ENCODE assay signal across 14 mouse cellular contexts in genomic region chr2:148427553-148427952, GRCm38 (mm10). TPM values are rescaled to one million over a fixed set of nuclear protein-coding genes. Genes with fewer than 3 reads are reported as not detected.
"Had no signal": no experiment of that assay in that cellular context is flagged by ENCODE, and none has a peak within 500 bp of the region (broad histone marks: within the 10 kb centered on the region; RNA-seq: fewer than 3 reads in every experiment).

No protein-coding gene starts in this region.

- H3K27me3 ChIP-seq: limb, embryonic 13.5 days; liver, embryonic 15.5 days; midbrain, embryonic 13.5 days; neural tube, embryonic 15.5 days had no signal

- H3K9ac ChIP-seq: limb, embryonic 13.5 days; liver, embryonic 15.5 days; midbrain, embryonic 13.5 days; neural tube, embryonic 15.5 days had no signal

- DNase-seq: kidney, adult 18-20 months; kidney, postnatal 10 days; kidney, postnatal 4 days; left cerebral cortex, postnatal 4 days; right cerebral cortex, adult 18-20 months; thymus, adult 18-20 months; thymus, postnatal 14 days had no signal

- ATAC-seq: midbrain, embryonic 13.5 days had no signal

- H3K4me2 ChIP-seq: limb, embryonic 13.5 days; liver, embryonic 11.5 days; liver, embryonic 15.5 days; midbrain, embryonic 13.5 days; neural tube, embryonic 15.5 days had no signal

- H3K4me3 ChIP-seq: layer of hippocampus, adult 2 months; limb, embryonic 13.5 days; liver, embryonic 15.5 days; midbrain, embryonic 13.5 days; neural tube, embryonic 15.5 days had no signal

- H3K36me3 ChIP-seq: limb, embryonic 13.5 days; liver, embryonic 15.5 days; midbrain, embryonic 13.5 days; neural tube, embryonic 15.5 days had no signal

- H3K27ac ChIP-seq: layer of hippocampus, adult 2 months; limb, embryonic 13.5 days; liver, embryonic 15.5 days; midbrain, embryonic 13.5 days; neural tube, embryonic 15.5 days; stomach, postnatal 0 days had no signal

- H3K9me3 ChIP-seq: limb, embryonic 13.5 days; liver, embryonic 15.5 days; midbrain, embryonic 13.5 days; neural tube, embryonic 15.5 days had no signal

- H3K4me1 ChIP-seq: liver, embryonic 15.5 days; midbrain, embryonic 13.5 days; neural tube, embryonic 15.5 days had no signal

RNA-seq across cellular contexts. Expression of gene Sstr4, which starts 32.4 kb away (rescaled TPM):
- polyA plus RNA-seq: liver, embryonic 15.5 days had no signal
